Mouse (Mus musculus): ENCODE measurements around the gene Gm44511.
"Not testable (repeated sequence)": the region's sequence is repeated elsewhere in the genome, so short reads cannot be mapped to it uniquely, and the experiment has no call there.

The Gm44511 gene

GRCm38 (mm10) chr6:128760416-128761143, 65.5 kb downstream of the Gm44511 start:
- DNase-seq (ENCODE audit: low read depth), result peak; percentile 57

DNA sequence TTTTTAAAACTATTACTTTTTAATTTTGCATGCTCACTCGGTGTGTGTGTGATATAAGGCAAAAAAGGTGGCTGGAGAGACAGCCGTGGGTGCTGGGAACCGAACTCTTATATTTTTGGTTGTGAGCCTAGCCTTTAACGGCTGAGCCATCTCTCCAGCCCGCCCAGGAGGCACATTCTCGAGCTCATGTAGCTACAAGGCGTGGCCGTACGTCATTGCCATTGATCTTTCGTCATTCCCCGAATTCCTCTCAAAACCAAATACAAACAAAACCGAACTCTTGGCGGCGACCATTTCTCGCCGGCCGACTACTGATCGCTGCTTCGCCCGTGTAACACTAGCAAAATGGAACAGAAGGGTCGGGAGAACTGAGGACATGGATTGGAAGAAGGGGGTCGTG, 66.1 kb downstream of the Gm44511 start:
- peak; percentile 70 for DNase-seq (ENCODE audit: low read depth)

- DNase-seq (ENCODE audit: low read depth), result no peak
Observed at GRCm38 (mm10) chr6:128759221-128759950, 66.7 kb downstream of the Gm44511 start.

DNA sequence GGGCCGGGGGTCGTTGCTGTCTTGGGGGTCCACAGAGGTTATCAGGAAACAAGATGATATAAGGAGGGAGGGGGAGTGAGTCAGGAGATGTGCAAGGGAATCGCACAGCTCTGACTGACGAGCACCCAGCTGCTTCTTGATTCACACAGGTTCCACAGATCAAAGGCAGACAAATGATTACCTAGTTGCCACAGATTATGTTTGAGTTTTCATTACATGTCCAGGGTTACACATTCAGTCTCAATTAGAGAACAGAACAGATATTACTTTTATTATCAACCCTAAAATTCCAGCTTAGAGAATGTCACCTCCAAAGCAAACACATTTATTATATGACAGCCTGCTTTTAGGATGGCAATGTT, 70.7 kb downstream of the Gm44511 start:
- DNase-seq (ENCODE audit: low read depth), result not testable (repeated sequence)

GRCm38 (mm10) chr6:128754748-128755401, 71.2 kb downstream of the Gm44511 start:
- DNase-seq (ENCODE audit: low read depth), result not testable (repeated sequence)

GRCm38 (mm10) chr6:128754265-128754664, 71.8 kb downstream of the Gm44511 start:
- not testable (repeated sequence) for DNase-seq (ENCODE audit: low read depth)

DNA sequence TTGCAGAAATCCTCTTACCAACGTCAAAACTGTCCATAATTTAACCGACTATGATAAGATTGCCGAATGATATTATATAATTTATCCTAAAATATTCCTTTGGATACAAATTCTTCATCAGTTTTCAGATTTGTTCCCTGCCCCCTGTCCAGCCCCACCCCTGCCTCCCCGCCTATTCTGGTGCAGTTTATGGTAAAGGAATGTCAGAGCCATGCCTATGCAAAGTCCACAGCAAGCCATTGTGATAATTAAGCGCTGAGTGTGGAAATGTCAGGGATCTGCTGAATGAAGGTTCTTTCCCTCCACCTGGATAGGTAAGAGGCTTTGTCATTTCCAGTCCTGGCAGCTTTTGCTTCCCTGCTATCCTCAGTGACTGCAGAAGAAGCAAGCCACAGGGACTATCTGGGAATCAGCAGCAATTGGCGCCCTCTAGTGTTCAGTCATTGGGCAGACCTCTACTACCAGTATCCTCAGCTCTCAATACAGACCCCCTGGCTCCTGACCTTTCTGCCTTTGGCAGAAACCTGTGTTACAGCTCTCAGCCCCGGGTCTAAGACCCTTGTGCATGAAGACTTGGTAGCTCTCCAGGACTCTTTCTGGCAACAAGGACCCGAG, 72.4 kb downstream of the Gm44511 start:
- not testable (repeated sequence) for DNase-seq (ENCODE audit: low read depth)

GRCm38 (mm10) chr6:128747006-128747405, 79.1 kb downstream of the Gm44511 start:
- DNase-seq (ENCODE audit: low read depth), result not testable (repeated sequence)

DNA sequence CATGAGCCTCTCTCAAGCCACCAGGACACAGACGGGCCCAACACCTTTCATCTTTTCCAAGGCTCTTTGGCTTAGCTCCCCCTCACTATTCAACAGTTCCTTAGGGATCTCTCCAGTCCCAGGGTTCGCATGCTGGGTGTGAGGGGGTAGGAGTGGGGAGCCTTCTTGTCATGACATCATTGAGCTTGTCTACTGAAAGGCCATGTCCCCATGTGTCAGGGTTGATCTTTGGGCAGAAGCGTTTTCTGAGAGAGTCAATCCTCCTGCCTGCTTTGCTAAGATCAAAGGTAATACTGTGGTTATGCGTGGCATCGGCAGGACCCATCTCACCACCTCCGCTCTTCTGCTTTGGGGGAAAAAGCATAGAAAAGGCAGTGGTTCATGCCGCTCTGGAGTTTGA, 88.7 kb downstream of the Gm44511 start:
- DNase-seq (ENCODE audit: low read depth), result no peak

GRCm38 (mm10) chr6:128736100-128736499, 90.0 kb downstream of the Gm44511 start:
- DNase-seq (ENCODE audit: low read depth), result peak; percentile 6

DNA sequence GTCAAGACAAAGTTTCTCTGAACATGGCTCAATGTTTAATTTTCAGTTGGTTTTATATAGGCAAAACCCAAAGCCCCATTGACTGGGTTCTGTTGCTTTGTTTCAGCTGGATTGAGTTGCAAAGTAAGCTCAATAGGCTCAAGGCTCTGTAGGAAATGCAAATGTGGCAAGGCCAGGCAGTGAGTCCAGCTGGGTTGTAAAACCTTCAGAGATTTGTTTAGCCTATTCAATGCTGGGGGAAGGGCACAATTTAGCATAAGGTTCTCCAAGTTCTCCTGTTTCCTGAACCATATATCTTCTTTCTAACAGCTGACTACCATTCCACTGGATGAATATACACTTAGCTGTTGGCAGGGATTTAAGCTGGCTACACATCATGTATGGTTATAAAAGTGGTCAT, 91.2 kb downstream of the Gm44511 start:
- DNase-seq (ENCODE audit: low read depth), result no peak

DNA sequence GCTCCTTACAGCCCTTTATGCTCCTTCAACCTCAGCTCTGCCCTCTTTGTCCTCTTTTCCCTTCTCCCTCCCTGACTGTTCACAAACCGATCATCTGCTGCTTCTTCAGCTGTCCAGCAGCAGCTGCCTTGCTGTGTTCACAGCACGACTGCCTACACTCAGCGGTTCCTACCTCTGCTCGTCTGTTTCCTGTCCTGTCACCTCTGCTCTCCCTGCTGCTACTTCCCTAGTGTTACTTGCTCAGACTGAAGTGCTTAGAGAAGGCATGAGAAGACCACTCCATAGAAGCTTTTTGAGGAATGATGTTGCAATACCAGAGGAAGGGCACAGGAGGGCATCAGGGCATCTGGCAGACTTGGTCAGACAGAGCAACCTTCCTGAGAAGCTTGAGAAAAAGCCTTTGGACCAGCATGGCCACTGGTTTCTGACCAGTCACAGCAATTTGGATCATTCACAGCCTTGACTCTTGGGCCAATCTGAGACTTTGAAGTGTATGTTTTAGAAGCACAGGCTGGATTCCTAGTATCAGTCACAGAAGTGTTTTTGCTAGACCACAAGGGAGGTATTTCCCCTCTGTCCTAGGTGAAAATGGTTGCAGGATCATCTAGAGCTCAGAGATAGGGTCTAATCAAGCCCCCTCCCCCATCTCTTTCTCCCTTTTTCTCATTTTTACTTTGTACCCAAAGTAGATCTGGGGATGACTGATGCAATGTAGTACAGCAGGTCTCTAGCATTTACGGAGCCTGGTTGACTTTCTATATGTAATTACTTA, 92.0 kb downstream of the Gm44511 start:
- no peak for DNase-seq (ENCODE audit: low read depth)

GRCm38 (mm10) chr6:128732032-128732431, 94.1 kb downstream of the Gm44511 start:
- DNase-seq (ENCODE audit: low read depth), result no peak
